Mouse (Mus musculus): ENCODE results near the gene Sik3.

The Sik3 gene

GRCm38 (mm10) chr9:46191644-46192043 lies 179.0 kb downstream of the Sik3 start:
- peak; percentile 78 for DNase-seq (ENCODE audit: low read depth)

- DNase-seq (ENCODE audit: low read depth), result no peak
These were observed 180.0 kb downstream of the Sik3 start for GRCm38 (mm10) chr9:46192642-46193041.

GRCm38 (mm10) chr9:46194809-46195208 lies 182.2 kb downstream of the Sik3 start:
- DNase-seq (ENCODE audit: low read depth), result no peak

GRCm38 (mm10) chr9:46196699-46197169 lies 184.1 kb downstream of the Sik3 start:
- DNase-seq (ENCODE audit: low read depth), result no peak

GRCm38 (mm10) chr9:46198461-46198860 lies 185.8 kb downstream of the Sik3 start:
- DNase-seq (ENCODE audit: low read depth), result no peak

- no peak for DNase-seq (ENCODE audit: low read depth)
These were observed 186.3 kb downstream of the Sik3 start for GRCm38 (mm10) chr9:46198936-46199335.

GRCm38 (mm10) chr9:46199609-46200008 lies 187.0 kb downstream of the Sik3 start:
- DNase-seq (ENCODE audit: low read depth), result no peak

GRCm38 (mm10) chr9:46206834-46207500 lies 194.3 kb downstream of the Sik3 start:
- no peak for DNase-seq (ENCODE audit: low read depth)

GRCm38 (mm10) chr9:46207501-46207869 lies 194.9 kb downstream of the Sik3 start:
- no peak for DNase-seq (ENCODE audit: low read depth)

GRCm38 (mm10) chr9:46208401-46208974 lies 195.9 kb downstream of the Sik3 start:
- DNase-seq (ENCODE audit: low read depth), result no peak

GRCm38 (mm10) chr9:46210473-46210872 lies 197.9 kb downstream of the Sik3 start:
- DNase-seq (ENCODE audit: low read depth), result no peak

GRCm38 (mm10) chr9:46214276-46214675 lies 201.7 kb downstream of the Sik3 start:
- DNase-seq (ENCODE audit: low read depth), result no peak

GRCm38 (mm10) chr9:46214946-46215337 lies 202.3 kb downstream of the Sik3 start:
- DNase-seq (ENCODE audit: low read depth), result no peak

GRCm38 (mm10) chr9:46215338-46216322 lies 203.0 kb downstream of the Sik3 start:
- DNase-seq (ENCODE audit: low read depth), result no peak

GRCm38 (mm10) chr9:46216744-46217470 lies 204.3 kb downstream of the Sik3 start:
- no peak for DNase-seq (ENCODE audit: low read depth)

- DNase-seq (ENCODE audit: low read depth), result no peak
These were observed 205.6 kb downstream of the Sik3 start for GRCm38 (mm10) chr9:46218176-46218575.

- no peak for DNase-seq (ENCODE audit: low read depth)
These were observed 210.5 kb downstream of the Sik3 start for GRCm38 (mm10) chr9:46223090-46223489.

- DNase-seq (ENCODE audit: low read depth), result no peak
These were observed 211.5 kb downstream of the Sik3 start for GRCm38 (mm10) chr9:46224101-46224500.

- no peak for DNase-seq (ENCODE audit: low read depth)
These were observed 212.5 kb downstream of the Sik3 start for GRCm38 (mm10) chr9:46224945-46225660.

- DNase-seq (ENCODE audit: low read depth), result no peak
These were observed 214.5 kb downstream of the Sik3 start for GRCm38 (mm10) chr9:46227064-46227614.

GRCm38 (mm10) chr9:46228491-46228890 lies 215.9 kb downstream of the Sik3 start, which contains the start of gene Apoa1:
Gene Apoa1, plus strand, starts transcription at chr9:46228580.
- no peak for DNase-seq (ENCODE audit: low read depth)

Data from naive thymus-derived CD4-positive, alpha-beta T cell, adult 2 months (primary cell).